Mouse (Mus musculus): ENCODE measurements around the gene Fam219b. TPM values are rescaled to one million over a fixed set of nuclear protein-coding genes. Genes with fewer than 3 reads are reported as not detected.
A peak's percentile ranks its signal among the peaks of the same experiment; 100 is the strongest.

The Fam219b gene
- total RNA-seq, 2 experiments from 2014 or later, result 5.6 to 6.3 TPM

DNA sequence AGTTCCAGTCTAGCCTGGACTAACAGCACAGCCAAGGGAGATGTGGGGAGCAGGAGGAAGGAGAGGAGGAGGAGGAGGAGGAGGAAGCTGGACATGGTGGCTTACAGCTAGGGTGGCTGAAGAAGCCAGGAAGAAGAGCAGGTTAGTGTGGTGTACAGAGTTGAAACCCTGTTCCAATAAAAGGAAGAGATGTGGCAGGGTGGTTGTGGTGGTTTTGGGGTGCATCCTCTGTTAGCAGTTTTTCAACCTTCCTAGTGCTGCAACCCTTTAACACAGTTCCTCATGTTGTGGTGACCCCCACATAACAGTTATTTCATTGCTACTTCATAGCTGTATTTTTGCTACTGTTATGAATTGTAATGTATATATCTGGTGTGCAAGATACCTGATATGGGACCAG, 12.9 kb upstream of the Fam219b start:
- DNase-seq (ENCODE audit: low spot score), result no peak

DNA sequence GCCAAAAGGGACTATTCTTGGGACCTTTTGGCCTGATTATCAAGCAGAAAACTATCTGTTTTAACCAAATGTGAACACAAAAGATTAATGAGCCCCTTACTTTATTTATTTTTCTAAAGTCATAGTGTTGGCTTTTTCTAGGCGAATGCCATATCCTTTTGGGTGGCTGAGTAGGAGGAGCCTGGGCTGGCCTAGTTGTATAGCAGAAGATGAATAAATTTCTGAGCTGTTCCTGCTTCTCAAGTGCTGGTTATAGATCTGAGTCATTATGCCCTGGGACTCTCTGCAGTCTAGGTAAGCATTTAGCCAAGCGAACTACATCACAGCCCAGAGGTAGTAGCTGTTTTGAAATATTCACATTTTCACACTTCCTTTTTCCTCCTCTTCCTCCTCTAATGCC, 11.8 kb upstream of the Fam219b start:
- DNase-seq (ENCODE audit: low spot score), result no peak

DNA sequence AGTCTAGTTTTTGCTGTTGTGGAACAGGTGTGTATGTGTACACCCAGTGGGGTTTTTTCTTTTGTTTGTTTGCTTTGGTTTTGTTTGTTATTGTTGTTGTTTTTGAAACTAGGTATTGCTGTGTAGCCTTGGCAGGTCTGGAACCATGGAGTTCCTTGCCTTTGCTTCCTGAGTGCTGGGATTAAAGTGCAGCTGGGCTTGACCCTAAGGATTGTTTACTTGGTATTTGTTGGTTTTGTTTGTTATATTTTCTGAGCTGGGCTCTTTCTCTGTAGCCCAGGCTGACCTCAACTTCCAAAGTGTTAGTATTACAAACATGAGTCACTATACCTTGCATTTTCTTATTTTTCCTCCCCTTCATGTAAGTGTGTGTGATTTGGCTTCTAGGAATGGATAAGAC, 10.9 kb upstream of the Fam219b start:
- no peak for DNase-seq (ENCODE audit: low spot score)

DNA sequence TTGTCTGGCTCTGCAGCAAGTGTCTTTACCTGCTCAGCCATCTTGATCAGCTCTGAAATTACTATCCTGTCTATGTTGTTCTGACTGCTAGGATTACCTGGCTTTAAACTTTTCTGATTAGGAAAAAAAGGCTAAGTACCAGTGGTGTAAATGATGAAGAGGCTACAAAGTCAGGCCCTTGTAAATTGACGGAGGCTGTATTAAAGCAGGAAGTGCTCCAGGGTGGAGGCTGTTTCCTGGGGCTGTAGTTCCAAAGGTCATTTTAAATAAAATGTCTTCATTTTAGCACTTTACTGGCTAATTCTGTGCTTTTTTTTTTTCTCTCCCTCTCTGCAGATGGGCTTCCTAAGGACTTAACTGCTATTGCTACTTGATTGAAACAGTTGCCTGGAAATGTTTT, 5.4 kb upstream of the Fam219b start:
- no peak for DNase-seq (ENCODE audit: low spot score)

DNA sequence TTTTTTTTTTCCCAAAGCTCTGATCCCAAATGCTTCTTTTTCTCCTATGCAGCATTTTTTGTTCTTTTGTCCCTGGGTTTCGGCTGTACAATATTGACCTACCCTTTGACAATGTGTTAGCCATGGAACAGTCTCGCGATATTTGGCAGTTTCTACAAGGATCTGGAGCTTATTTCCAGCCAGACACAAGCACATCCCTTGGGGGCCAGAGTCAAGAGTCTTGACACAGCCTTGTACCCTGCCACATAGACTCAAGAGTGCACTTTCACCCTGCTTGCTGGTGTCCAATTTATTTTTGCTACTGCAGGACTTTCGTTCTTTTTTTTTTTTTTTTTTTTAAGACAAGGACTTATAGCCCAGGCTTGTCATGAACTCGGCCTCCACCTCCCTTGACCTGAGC, 966 bp upstream of the Fam219b start:
- no peak for DNase-seq (ENCODE audit: low spot score)

DNA sequence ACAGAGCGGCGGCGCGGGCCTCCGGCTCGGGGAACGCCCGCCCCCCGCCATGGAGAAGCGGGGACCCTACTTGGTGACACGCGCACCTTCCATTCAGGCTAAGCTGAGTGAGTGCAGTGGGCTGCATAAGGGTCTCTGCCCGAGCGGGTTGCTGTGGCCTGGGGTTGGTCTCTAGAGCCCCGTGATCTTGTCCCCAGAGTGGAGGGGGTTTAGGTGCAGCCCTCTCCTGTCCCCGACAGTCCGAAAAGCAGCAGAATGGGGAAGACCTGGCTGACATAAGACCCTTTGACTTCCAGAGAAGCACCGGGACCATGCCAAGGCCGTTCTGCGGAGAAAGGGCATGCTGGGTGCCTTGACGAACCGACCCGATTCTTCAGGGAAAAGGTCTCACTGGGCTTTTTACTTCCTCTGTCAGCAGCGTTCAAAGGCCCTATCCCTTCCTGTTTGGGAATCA, 427 bp downstream of the Fam219b start:
- DNase-seq (ENCODE audit: low spot score), result no peak

DNA sequence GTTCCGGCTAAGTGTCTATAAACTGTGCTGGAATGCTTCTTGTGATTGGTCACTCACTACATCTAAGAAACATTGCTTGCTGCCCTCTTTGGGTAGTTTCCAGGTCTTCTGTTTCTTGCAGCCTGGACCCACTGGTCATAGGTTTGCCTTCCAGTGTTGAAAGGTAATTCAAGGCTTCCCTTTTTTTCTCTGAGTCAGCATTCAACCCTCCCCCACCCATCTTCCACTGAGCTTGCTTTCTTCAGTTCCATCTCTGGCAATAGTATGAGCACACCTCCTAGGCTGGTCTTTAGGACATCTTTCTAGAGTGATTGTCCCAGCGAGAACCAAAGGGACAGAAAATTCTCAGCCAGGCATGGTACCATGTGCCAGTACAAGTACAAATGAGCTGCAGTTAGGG, 2.2 kb downstream of the Fam219b start:
- no peak for DNase-seq (ENCODE audit: low spot score)

DNA sequence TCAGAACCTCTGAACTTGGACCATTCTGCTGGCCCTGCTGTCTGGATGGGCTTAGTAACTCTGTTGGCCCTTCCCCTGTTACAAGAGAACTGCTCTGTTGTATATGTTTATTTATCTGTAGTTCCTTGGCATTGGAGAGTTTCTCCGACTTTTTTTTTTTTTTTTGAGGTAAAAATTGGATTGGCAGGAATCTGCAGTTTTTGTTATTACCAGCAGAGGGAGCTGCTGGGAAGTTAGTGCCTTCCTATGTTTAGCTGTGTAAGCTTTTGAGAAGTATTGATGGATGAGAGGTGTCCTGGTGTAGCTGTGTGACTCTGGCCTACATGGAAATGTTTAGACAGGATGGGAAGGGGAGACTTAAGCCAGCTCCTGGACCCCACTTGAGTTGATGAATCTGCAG, 4.0 kb downstream of the Fam219b start:
- peak; percentile 54 for DNase-seq (ENCODE audit: low spot score)

DNA sequence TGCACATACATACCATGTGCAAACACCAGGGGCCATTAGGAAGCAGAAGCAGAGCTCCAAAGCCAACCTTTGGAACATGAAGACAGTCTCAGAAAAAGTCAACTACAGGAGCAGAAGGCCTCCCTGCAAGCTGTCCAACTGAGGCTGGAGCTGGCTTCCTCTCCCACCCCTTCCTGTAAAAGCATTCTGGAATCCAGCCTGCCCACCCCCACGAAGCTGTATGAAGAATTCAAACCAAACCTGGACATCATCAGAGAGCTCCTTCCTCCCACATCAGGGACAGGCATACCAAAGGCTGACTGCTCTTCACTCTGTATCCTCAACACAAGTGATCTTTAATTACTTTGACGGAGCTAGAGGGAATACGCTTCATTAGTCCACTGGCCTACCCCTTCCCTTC, 6.6 kb downstream of the Fam219b start:
- no peak for DNase-seq (ENCODE audit: low spot score)

DNA sequence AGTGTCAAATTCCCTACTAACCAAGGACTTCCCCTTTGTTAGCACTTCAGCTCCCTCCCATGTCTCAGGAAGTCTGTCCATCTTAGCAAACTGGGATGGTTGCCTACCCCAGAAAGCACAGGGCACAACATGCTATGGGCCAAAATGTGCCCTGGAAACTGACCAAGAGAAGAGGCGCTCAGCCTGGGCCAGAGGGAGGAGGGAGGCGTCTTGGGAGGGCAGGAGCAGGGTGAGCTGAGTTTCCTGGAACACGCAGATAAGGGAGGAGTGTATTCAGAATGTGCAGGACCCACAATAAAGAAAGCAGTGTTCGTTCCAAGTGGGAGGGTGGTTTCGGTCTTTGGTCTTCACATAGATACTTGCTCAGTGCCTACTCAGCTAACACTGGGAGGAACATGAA, 10.0 kb downstream of the Fam219b start:
- DNase-seq (ENCODE audit: low spot score), result peak; percentile 87

DNA sequence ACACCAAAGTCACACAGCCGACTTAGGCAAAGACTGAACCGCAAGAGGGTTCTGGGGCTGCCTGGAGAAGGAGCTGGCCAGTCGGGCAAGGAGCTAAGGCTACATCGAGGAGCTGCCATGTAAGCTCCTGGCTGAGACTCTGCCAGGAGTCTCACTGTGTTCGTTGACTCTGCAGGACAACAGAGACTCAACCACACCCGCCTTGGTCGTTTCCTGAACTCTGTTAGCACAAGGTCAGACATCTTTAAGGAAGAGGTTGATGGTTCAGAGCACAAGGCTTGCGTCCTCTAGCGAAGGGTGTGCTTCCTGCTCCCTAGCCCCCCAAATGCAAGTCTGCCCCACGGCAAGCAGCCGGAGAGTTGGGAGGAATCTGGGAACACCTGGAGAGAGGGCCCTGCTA, 10.5 kb downstream of the Fam219b start:
- DNase-seq (ENCODE audit: low spot score), result no peak

DNA sequence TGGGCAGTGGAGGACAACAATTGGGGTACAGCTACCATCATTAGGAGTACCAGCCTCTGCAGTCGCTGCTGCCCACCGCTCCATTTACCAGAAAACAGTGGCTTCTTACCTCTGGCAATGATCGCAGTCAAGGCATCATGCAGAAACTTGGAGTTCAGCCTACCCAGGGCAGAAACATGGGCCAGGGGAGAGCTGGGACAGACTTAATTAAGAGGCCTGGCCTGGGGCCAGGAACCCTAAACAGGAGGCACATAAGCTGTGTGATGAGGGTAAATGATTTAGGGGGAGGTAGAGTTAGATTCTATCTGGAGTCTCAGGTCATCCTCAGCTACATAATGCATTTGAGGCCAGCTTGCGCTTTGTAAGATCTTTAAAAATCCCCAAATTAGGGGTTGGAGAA, 11.9 kb downstream of the Fam219b start:
- DNase-seq (ENCODE audit: low spot score), result no peak

DNA sequence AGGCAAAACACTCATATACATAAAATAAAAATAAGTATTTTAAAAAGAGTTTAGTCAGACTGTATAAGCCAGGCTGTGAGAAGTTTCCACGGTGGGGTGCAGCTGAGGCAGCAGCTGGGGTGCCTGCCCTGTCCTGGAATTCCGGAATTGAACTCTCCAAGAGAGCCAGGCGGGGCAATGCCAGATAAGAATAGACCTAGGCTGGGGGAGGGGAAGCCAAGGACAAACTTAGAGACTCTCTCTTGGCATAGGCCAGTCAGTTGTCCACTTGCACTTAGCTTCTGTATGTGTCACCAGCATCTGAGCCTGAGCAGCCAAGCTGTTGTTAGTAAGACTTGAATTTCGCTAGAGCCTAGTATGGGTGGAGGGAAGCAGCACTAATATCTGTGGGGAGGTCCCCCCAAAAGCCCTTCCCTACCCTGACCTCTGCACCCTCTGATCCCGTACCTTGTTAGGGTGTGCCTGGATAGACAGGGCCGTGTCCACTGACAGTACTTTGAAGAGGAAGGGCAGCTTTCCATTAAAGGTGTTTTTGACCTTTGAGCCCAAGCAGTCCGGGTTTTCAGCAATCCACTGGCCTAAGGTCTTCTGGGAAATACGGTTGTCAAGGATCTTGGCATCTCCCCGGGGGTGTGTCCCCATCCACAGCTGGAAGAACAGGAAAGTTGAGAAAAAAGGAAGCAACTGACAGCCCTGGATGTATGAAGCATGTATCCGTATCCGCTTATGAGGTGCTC, 13.0 kb downstream of the Fam219b start:
- peak; percentile 75 for DNase-seq (ENCODE audit: low spot score)

DNA sequence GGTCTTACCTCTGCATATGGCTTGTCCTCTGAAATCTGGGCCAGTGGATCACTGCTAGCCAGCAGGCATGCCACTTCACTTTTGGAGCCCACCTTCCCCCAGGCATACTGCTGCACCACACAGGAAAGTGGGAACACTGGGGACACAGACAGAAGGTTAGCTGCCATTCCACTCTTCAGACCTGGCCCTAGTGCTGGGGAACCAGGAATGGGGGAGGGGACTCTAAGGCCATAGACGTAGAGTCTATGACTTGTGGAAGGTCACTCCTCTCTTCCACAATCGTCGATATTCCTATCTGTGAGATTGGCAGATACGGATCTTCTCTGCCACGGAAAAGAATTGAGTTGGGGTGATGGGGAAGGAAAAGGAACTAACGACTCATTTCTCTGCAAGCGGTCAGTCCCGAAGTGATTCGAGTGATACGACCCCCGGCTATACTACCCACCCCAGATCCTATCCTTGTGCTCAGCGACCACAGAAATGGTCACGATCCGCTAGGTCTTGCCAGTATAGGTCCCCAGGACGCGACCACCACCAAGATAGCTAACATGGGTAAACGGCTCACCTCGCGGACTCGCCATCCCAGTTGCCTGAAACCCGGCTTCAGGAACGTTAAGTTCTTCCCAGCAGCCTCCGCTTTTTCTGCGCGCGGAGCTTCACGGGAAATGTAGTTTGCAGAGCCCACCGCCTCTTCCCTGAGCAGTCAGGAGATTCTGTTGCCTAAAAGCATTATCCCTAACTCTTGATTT, 15.0 kb downstream of the Fam219b start, which contains the start of gene Mpi:
Mpi (minus strand) TSS at position 625 of the 749 bp plus-strand sequence.
- peak; percentile 76 for DNase-seq (ENCODE audit: low spot score)

DNA sequence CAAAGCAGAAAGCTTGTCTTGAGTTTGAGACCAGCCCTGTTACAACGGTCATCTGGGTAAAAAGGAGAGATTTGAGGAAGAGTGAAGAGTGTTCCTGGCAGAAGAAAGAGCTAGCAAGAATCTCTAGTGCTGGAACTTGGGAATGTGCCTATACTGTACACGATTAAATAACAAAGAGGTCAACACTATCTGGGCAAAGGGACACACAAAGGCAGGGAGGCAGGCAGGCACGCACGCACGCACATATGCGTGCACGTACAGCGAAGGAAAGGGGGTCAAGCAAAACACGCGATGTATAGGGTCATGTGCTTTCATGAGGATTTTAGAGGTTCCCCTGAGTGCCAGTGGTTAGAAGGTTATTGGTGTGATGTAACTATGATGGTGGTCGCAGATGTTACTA, 15.8 kb downstream of the Fam219b start:
- no peak for DNase-seq (ENCODE audit: low spot score)

DNA sequence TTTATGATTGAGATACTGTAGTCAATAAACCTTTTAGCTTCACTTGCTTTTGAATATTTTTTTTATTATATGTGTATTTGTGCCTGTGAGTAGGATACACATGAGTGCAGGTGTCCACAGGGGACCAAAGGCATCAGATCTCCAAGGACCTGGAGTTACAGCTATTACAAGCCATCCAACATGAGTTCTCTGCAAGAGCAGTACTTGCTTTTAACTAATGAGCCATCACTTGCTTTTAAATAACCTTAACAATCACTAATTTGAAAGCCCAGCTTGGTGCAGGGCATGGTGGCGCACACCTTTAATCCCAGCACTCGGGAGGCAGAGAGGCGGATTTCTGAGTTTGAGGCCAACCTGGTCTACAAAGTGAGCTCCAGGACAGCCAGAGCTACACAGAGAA, 17.4 kb downstream of the Fam219b start:
- no peak for DNase-seq (ENCODE audit: low spot score)

DNA sequence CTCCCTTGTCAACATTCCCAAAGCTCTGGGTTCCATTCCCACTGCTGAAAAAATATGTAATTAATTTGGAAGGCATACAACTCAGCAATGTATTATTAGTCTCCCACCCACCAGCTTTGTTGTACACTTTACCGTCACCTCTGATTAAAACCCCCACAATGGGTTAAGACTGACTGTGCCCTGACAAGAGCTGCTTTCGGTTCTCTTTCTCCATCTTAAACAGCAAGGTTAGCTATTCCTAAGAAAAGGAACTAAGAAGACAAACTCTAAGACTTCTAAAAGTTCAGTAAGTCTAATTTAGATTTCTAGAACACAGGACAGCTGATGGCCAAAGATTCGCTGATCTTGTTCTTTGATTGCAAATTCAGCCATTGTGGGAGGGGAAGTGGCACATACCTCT, 19.9 kb downstream of the Fam219b start:
- no peak for DNase-seq (ENCODE audit: low spot score)

DNA sequence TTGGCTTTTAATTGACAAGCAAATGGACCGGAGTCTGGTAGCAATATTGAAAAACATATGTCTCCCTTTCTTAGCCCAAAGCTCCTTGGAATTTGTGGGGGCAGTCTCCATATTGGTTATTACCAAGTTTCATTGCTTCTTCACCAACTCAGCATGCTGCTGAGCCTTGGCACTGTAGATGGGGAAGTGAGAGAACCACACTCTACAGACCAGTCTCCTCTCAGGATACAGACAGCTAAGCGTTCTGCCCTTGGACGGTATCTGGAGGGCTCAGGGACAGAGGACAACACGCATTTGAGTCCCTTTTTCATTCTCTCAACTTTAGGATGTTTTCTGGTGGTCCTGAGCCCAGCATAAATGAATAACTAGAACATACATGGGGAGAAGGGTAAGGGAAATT, 21.3 kb downstream of the Fam219b start:
- no peak for DNase-seq (ENCODE audit: low spot score)

DNA sequence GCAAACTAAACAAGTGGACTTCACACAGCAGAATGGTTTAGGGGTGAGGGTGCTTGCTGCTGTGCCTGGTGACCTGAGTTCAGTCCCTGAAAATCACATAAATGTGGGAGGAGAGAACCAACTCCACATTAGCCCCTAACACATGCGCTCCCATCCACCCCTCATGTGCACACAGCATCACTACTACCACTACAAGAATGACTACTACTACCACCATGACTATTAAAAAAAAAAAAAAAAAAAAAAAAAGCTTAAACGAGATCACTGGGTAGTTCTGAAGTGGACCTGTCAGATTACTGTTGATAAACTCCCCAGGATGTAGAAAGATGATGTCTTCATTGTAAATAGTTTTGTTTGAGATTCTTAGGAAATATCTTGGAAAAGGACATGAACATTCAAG, 22.2 kb downstream of the Fam219b start:
- no peak for DNase-seq (ENCODE audit: low spot score)

DNA sequence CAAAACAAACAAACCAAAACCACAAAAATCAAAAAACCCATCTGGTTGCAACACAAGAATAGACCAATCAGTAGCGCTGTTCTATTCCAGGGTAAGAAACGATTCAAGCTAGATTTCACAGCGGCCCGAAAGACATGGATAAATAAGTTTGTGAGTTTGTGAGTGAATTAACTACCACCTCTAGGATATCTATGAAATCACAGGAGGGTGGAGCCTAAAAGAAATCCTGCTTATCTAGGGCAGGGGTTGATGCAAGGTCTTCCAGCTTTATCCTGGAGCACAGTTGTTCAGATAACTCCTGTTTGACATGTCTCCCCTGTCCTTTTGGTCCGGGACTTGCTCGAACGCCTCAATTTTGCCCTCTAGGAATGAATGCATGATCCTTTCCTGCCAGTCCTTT, 22.9 kb downstream of the Fam219b start:
- no peak for DNase-seq (ENCODE audit: low spot score)

DNA sequence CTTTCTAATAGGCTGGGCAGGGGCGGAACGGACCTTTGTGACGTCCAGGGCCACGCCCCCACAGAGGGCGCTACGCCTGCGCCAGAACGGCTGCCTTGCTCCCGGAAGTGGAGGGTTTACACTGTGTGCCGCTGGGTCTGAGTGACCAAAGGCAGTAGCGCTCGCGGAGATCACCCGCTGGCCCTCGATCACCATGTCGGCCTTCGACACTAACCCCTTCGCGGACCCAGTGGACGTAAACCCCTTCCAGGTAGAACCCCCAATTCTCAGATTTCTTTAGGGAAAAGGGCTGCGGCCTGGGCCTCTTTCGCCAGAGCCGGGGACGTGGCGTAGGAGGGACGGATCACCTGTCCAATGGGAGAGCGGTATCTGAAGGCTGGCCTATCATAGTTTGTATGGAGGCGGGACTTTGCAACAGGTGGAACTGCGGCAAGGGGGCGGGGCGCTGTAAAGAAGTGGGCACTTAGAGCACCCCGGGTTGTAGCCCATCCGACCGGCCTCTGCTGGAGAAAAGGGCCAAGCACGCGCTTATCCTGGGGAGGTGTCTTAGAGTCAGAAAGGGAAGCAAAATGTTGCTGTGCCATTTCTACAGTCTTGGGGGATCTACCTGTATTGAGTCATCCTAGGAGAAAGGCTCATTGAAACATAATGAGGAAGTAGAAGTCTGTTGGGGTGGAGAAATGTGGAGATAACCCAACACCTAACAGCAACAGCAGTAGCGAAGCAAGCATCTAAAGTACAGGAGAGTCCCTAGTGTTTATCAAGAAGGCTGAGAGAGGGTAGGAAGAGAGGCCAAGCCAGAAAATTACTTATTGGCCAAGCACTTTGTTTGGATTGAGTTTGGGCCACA, 23.8 kb downstream of the Fam219b start, which contains the start of gene Scamp2:
Scamp2 (plus strand) TSS at position 83 of the 850 bp plus-strand sequence.
- DNase-seq (ENCODE audit: low spot score), result peak; percentile 94

DNA sequence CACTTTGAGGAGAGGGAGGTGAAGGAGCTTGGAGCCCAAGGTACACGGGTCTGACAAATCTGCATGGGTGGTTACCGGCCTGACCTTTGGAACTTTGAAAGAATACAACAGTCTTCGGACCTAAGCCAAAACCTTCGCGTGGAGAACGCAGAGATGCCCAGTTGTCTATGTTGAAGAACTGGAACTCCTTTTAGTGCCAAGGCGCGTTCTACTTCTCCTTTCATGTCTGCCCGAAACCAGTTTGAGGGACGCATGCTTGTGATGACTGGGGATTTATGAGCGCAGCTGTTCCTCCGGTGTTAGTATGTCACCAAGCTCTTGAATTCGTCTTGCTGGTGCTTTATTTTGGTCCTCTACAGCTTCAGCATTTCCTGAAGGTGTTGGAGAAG, 24.4 kb downstream of the Fam219b start:
- DNase-seq (ENCODE audit: low spot score), result peak; percentile 63

Measured in gastrocnemius, adult 18-20 months (tissue).